Mouse (Mus musculus): ENCODE results near the gene Inpp1. TPM values are rescaled to one million over a fixed set of nuclear protein-coding genes. Genes with fewer than 3 reads are reported as not detected.

The Inpp1 gene
- polyA plus RNA-seq, 1 experiment from 2014 or later = 16.0 TPM

Other genes starting within 250 kb of the Inpp1 start
- 13.3 and 14.2 TPM in 2 replicates for gene Nemp2, start 187.0 kb downstream of the Inpp1 start, polyA plus RNA-seq (2014; fragmentation: Nextera tagmentation; extraction: Ambion mirVana)
- 0.61 and 0.82 TPM in 2 replicates for gene Mfsd6, start 90.2 kb downstream of the Inpp1 start, polyA plus RNA-seq (2014; fragmentation: Nextera tagmentation; extraction: Ambion mirVana)
- gene Hibch, start 27.2 kb upstream of the Inpp1 start, polyA plus RNA-seq (2014; fragmentation: Nextera tagmentation; extraction: Ambion mirVana) = 25.7 and 26.5 TPM in 2 replicates
- gene 1700019D03Rik, start 202.5 kb upstream of the Inpp1 start, polyA plus RNA-seq (2014; fragmentation: Nextera tagmentation; extraction: Ambion mirVana) = 0.64 and 1.5 TPM in 2 replicates
- gene Mstn, start 244.0 kb upstream of the Inpp1 start, polyA plus RNA-seq (2014; fragmentation: Nextera tagmentation; extraction: Ambion mirVana) = 1.5 and 2.6 TPM in 2 replicates

Data from limb, embryonic 11.5 days (tissue).